Mouse (Mus musculus) cortical plate, adult 2 months (tissue): ENCODE data around the gene Wt1.

Source experiments
- CTCF ChIP-seq: fragments of 200-500 bp; IDR thresholded peaks from 2 replicates; pipeline ENCODE4 v1.5.1; 2011; ENCODE audit warnings: mild to moderate bottlenecking, control low read depth, low read length; ENCODE audit not compliant: insufficient read depth; ENCODE audit errors: extremely low read depth
- POLR2A ChIP-seq: fragments of 200-500 bp; IDR thresholded peaks from 2 replicates; pipeline ENCODE4 v1.6.1; 2011; ENCODE audit warnings: mild to moderate bottlenecking, low read length, control low read depth; ENCODE audit not compliant: insufficient read depth; ENCODE audit errors: extremely low read depth

DNA sequence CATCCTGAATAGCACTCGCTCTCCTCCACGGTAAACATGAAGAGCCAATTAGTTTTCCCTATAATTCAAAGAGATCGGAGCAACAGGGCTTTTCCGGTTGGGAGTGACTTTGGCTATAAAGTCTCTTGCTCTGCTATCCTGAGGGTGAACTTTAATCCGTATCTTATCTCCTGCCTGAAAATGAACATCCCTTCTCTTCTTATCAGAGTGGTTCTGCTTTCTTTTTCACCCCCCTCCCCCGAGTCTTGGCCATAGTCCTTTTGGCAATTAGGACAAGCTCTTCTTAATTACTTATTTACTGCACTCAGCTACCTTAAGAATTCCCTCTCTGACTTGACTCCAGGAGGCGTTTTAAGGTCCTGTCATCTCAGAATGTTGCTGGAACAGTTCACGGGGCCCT is 89.6 kb downstream of the Wt1 start:
- TF ChIP-seq POLR2A (no peak), CTCF (no peak)
